Mouse (Mus musculus): ENCODE results near the gene Miga2.
A peak's percentile ranks its signal among the peaks of the same experiment; 100 is the strongest.

The Miga2 gene

DNA sequence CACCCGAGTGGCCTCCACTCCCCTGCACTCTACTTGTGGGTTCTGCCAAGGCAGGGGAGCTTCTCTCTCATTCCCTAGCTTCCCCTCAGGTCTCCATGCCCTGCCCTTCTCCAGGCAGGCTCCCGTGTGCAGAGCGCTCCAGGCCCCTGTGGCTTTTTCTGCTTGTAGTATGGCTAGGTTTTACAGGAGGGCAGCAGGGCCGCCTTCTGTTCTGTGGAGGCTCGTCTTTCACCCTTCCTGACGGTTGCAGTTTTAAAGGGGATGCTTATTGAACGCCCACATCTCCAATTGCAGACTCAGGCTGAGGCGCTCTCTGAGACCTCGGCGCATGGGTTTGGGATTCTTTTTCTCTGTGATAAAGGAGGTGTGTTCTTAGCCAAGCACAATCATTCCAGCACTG is 55.1 kb downstream of the Miga2 start:
- DNase-seq (ENCODE audit: low spot score) = peak; percentile 42

DNA sequence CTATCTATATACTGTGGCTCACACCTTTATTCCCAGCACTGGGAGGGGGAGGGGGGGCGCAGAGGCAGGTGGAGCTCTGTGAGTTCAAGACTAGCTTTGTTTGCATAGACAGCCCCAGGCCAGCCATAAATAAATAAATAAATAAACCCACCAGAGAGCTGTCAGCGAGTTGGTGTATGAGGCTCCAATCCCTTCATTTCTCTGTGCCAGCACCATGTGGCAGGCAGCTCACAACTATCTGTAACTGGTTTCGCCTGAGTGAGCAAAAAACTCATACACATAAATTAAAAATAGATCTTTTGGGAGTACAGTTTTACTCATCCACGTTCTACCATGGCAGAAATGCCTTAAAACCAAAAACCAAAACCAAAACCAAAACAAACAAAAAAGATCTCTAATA is 57.4 kb downstream of the Miga2 start:
- no peak for DNase-seq (ENCODE audit: low spot score)

- no peak for DNase-seq (ENCODE audit: low spot score)
These were observed 65.1 kb downstream of the Miga2 start for GRCm38 (mm10) chr2:30429156-30429555.

Data from yolk sac, embryonic 10.5 days (tissue).